Mouse (Mus musculus): ENCODE measurements around the gene Gimap1.

GRCm38 (mm10) chr6:48723468-48723867, 15.4 kb upstream of the Gimap1 start:
- TF ChIP-seq MAX (IDR thresholded peaks at IDR 0.05; ENCODE audit: low read depth), result no peak
- TF ChIP-seq POLR2A (IDR thresholded peaks at IDR 0.05; ENCODE audit: insufficient read length, low read depth), result no peak
- no peak for TF ChIP-seq TCF12 (IDR thresholded peaks at IDR 0.05; ENCODE audit: insufficient read depth, poor library complexity, severe bottlenecking)
- TF ChIP-seq POLR2AphosphoS2 (IDR thresholded peaks at IDR 0.05; ENCODE audit: insufficient read length, low read depth), result no peak
- no peak for TF ChIP-seq USF1 (IDR thresholded peaks at IDR 0.05; ENCODE audit: low read depth)
- no peak for TF ChIP-seq SRF (IDR thresholded peaks at IDR 0.05; ENCODE audit: control insufficient read depth, insufficient read length, low read depth)
